Mouse (Mus musculus) urinary bladder, postnatal 4 days (tissue): ENCODE results near the gene Cyp3a57.
"Not testable (repeated sequence)": the region's sequence is repeated elsewhere in the genome, so short reads cannot be mapped to it uniquely, and the experiment has no call there.

Experiments used
- DNase-seq, 2 experiments: peaks; one replicate each; pipeline ENCODE4 v3.0.0; 2021 to 2022; ENCODE audit warnings: low spot score in 2 of 2

The Cyp3a57 gene

GRCm38 (mm10) chr5:145344941-145345340 is at the start of gene Cyp3a57:
Gene Cyp3a57 (plus strand): TSS chr5:145345279.
- DNase-seq, result no peak

GRCm38 (mm10) chr5:145300469-145300868 is 44.6 kb upstream of the Cyp3a57 start:
- no peak for DNase-seq

GRCm38 (mm10) chr5:145301796-145302195 is 43.3 kb upstream of the Cyp3a57 start:
- DNase-seq, result not testable (repeated sequence)

GRCm38 (mm10) chr5:145302424-145302823 is 42.7 kb upstream of the Cyp3a57 start:
- DNase-seq, result no peak

- DNase-seq, result not testable (repeated sequence)
These were observed 38.1 kb upstream of the Cyp3a57 start for GRCm38 (mm10) chr5:145306953-145307352.

- DNase-seq, result not testable (repeated sequence)
These were observed 37.3 kb upstream of the Cyp3a57 start for GRCm38 (mm10) chr5:145307811-145308210.

- DNase-seq, result no peak
These were observed 31.2 kb upstream of the Cyp3a57 start for GRCm38 (mm10) chr5:145313845-145314244.

- DNase-seq, result no peak
These were observed 27.9 kb upstream of the Cyp3a57 start for GRCm38 (mm10) chr5:145317141-145317540.

GRCm38 (mm10) chr5:145338756-145339155 is 6.3 kb upstream of the Cyp3a57 start:
- not testable (repeated sequence) for DNase-seq

GRCm38 (mm10) chr5:145349697-145350096 is 4.6 kb downstream of the Cyp3a57 start:
- DNase-seq, result no peak

- no peak for DNase-seq
These were observed 8.0 kb downstream of the Cyp3a57 start for GRCm38 (mm10) chr5:145353081-145353480.

GRCm38 (mm10) chr5:145415416-145415815 is 70.3 kb downstream of the Cyp3a57 start:
- not testable (repeated sequence) for DNase-seq

GRCm38 (mm10) chr5:145422287-145422686 is 77.2 kb downstream of the Cyp3a57 start:
- DNase-seq, result no peak

GRCm38 (mm10) chr5:145431004-145431403 is 85.9 kb downstream of the Cyp3a57 start:
- no peak for DNase-seq

GRCm38 (mm10) chr5:145433688-145434087 is 88.6 kb downstream of the Cyp3a57 start:
- no peak for DNase-seq
